Mouse (Mus musculus): ENCODE measurements around the gene Cmip.

GRCm38 (mm10) chr8:117252650-117253049 lies 4.2 kb upstream of the Cmip start:
- no peak for TF ChIP-seq MYOG (IDR thresholded peaks at IDR 0.05; ENCODE audit: control insufficient read depth, extremely low read depth, insufficient read length)
- TF ChIP-seq USF1 (IDR thresholded peaks at IDR 0.05; ENCODE audit: low read depth) = no peak
- no peak for TF ChIP-seq CTCF (IDR thresholded peaks at IDR 0.05; ENCODE audit: control insufficient read depth, insufficient read depth, insufficient read length)
- TF ChIP-seq FOSL1 (IDR thresholded peaks at IDR 0.05; ENCODE audit: insufficient read depth, low read length, poor library complexity, severe bottlenecking) = no peak
- TF ChIP-seq MAX (IDR thresholded peaks at IDR 0.05) = no peak
- TF ChIP-seq CEBPB (IDR thresholded peaks at IDR 0.05; ENCODE audit: low read depth) = no peak

Data from C2C12 (cell line).